Mouse (Mus musculus) embryonic facial prominence, embryonic 15.5 days (tissue): Measurements from ENCODE around the gene Itpr2. TPM values are rescaled to one million over a fixed set of nuclear protein-coding genes. Genes with fewer than 3 reads are reported as not detected.

ENCODE experiments used
- ATAC-seq: fragments of 200-750 bp; cut with Nextera tagmentation; 2 replicates; pipeline ENCODE4 v1.8.0; 2017; ENCODE audit warnings: low read depth, moderate TSS enrichment; ENCODE audit not compliant: insufficient number of reproducible peaks, low FRiP score, low TSS enrichment
- H3K27ac ChIP-seq: fragments of 300-500 bp; sonication (generic); replicated peaks from 2 replicates; pipeline ENCODE4 v1.5.1; 2015; ENCODE audit warnings: mild to moderate bottlenecking, inconsistent platforms
- H3K27me3 ChIP-seq: fragments of 300-500 bp; sonication (generic); 2 replicates; pipeline ENCODE4 v1.6.1; 2015; ENCODE audit warnings: inconsistent platforms
- H3K36me3 ChIP-seq: fragments of 300-500 bp; sonication (generic); 2 replicates; pipeline ENCODE4 v1.6.1; 2015; ENCODE audit warnings: mild to moderate bottlenecking, inconsistent platforms
- H3K4me1 ChIP-seq: fragments of 300-500 bp; sonication (generic); 2 replicates; pipeline ENCODE4 v1.6.1; 2015; ENCODE audit warnings: inconsistent platforms
- H3K4me2 ChIP-seq: fragments of 300-500 bp; sonication (generic); replicated peaks from 2 replicates; pipeline ENCODE4 v1.6.1; 2015; ENCODE audit warnings: mild to moderate bottlenecking, inconsistent platforms
- H3K4me3 ChIP-seq: fragments of 300-500 bp; sonication (generic); replicated peaks from 2 replicates; pipeline ENCODE4 v1.5.1; 2015; ENCODE audit warnings: mild to moderate bottlenecking, inconsistent platforms
- H3K9ac ChIP-seq: fragments of 300-500 bp; sonication (generic); 2 replicates; pipeline ENCODE4 v1.6.1; 2015; ENCODE audit warnings: inconsistent platforms
- H3K9me3 ChIP-seq: fragments of 300-500 bp; sonication (generic); replicated peaks from 2 replicates; pipeline ENCODE4 v1.6.1; 2016; ENCODE audit warnings: inconsistent platforms
- WGBS: fragments of 180-500 bp; shearing (Covaris S2); methylation state at CpG from one replicate; pipeline ENCODE4 v1.1.7; 2015; 5-methylcytosine and 5-hydroxymethylcytosine counted together
- polyA plus RNA-seq: library from polyadenylated mRNA; unstranded; fragments of >200 nt; fragmentation: Nextera tagmentation; extraction: Ambion mirVana; gene quantifications from 2 replicates; pipeline ENCODE4 v1.2.1, GENCODE M21; 2015

The Itpr2 gene
- polyA plus RNA-seq, 1 experiment from 2014 or later: 13.3 TPM

- no peak for ATAC-seq
- Histone ChIP-seq H3K27me3 (no peaks in the 10 kb centered on the region), H3K9me3 (no peaks in the 10 kb centered on the region), H3K27ac (no peak overlapping the region), H3K4me3 (no peak overlapping the region), H3K36me3 (no peaks in the 10 kb centered on the region), H3K4me2 (no peak overlapping the region), H3K9ac (no peak overlapping the region), H3K4me1 (peaks cover 6% of the 10 kb centered on the region; the same call in 1 of the 2 replicates)
- WGBS: 80% methylated on average over 8 of the region's 8 CpGs
Observed at GRCm38 (mm10) chr6:146155156-146155734, 346.8 kb downstream of the Itpr2 start.

GRCm38 (mm10) chr6:146152843-146153242, 349.2 kb downstream of the Itpr2 start:
- H3K9ac ChIP-seq: no peak overlapping the region
- H3K9me3 ChIP-seq: no peaks in the 10 kb centered on the region
- H3K27ac ChIP-seq: no peak overlapping the region
- ATAC-seq: no peak
- 65% methylated on average over 5 of the region's 5 CpGs for WGBS
- H3K4me1 ChIP-seq: peaks cover 6% of the 10 kb centered on the region; the same call in 1 of the 2 replicates
- H3K4me2 ChIP-seq: no peak overlapping the region
- no peak overlapping the region for H3K4me3 ChIP-seq
- H3K27me3 ChIP-seq: no peaks in the 10 kb centered on the region
- H3K36me3 ChIP-seq: no peaks in the 10 kb centered on the region

GRCm38 (mm10) chr6:146140966-146141585, 360.9 kb downstream of the Itpr2 start:
- Histone ChIP-seq H3K4me2 (no peak overlapping the region), H3K9me3 (peaks cover 2% of the 10 kb centered on the region; the same call in 1 of the 2 replicates), H3K9ac (no peak overlapping the region), H3K27me3 (no peaks in the 10 kb centered on the region), H3K27ac (no peak overlapping the region), H3K36me3 (0 out of 2 replicates have a peak, but pooled peaks cover 3% of the 10 kb centered on the region), H3K4me1 (no peaks in the 10 kb centered on the region; the same call in 1 of the 2 replicates), H3K4me3 (no peak overlapping the region)
- ATAC-seq: no peak
- 85% methylated on average over 4 of the region's 4 CpGs for WGBS

GRCm38 (mm10) chr6:146140171-146140570, 361.9 kb downstream of the Itpr2 start:
- WGBS: 95% methylated on average over 6 of the region's 6 CpGs
- Histone ChIP-seq H3K4me3 (no peak overlapping the region), H3K9me3 (no peaks in the 10 kb centered on the region), H3K4me1 (no peaks in the 10 kb centered on the region; the same call in 1 of the 2 replicates), H3K9ac (no peak overlapping the region), H3K4me2 (no peak overlapping the region), H3K27me3 (no peaks in the 10 kb centered on the region), H3K27ac (no peak overlapping the region), H3K36me3 (0 out of 2 replicates have a peak, but pooled peaks cover 3% of the 10 kb centered on the region)
- no peak for ATAC-seq

GRCm38 (mm10) chr6:146136646-146137045, 365.4 kb downstream of the Itpr2 start:
- H3K4me2 ChIP-seq: no peak overlapping the region
- H3K9ac ChIP-seq: no peak overlapping the region
- no peaks in the 10 kb centered on the region; the same call in 1 of the 2 replicates for H3K4me1 ChIP-seq
- H3K36me3 ChIP-seq: no peaks in the 10 kb centered on the region
- H3K9me3 ChIP-seq: no peaks in the 10 kb centered on the region
- H3K4me3 ChIP-seq: no peak overlapping the region
- no peak overlapping the region for H3K27ac ChIP-seq
- H3K27me3 ChIP-seq: no peaks in the 10 kb centered on the region
- ATAC-seq: no peak
- WGBS: 48% methylated on average over 4 of the region's 4 CpGs

- no peaks in the 10 kb centered on the region; the same call in 1 of the 2 replicates for H3K4me1 ChIP-seq
- ATAC-seq: no peak
- H3K9me3 ChIP-seq: no peaks in the 10 kb centered on the region
- no peak overlapping the region for H3K4me3 ChIP-seq
- no peak overlapping the region for H3K4me2 ChIP-seq
- H3K36me3 ChIP-seq: no peaks in the 10 kb centered on the region
- no peak overlapping the region for H3K27ac ChIP-seq
- no peaks in the 10 kb centered on the region for H3K27me3 ChIP-seq
- 45% methylated on average over 7 of the region's 7 CpGs for WGBS
- no peak overlapping the region for H3K9ac ChIP-seq
Observed at GRCm38 (mm10) chr6:146136244-146136643, 365.8 kb downstream of the Itpr2 start.

- 77% methylated on average over 8 of the region's 8 CpGs for WGBS
- Histone ChIP-seq H3K27me3 (no peaks in the 10 kb centered on the region), H3K9ac (no peak overlapping the region), H3K9me3 (no peaks in the 10 kb centered on the region), H3K4me3 (no peak overlapping the region), H3K4me2 (no peak overlapping the region), H3K27ac (no peak overlapping the region), H3K4me1 (no peaks in the 10 kb centered on the region; the same call in 1 of the 2 replicates), H3K36me3 (no peaks in the 10 kb centered on the region)
- no peak for ATAC-seq
Observed at GRCm38 (mm10) chr6:146135291-146135690, 366.7 kb downstream of the Itpr2 start.

GRCm38 (mm10) chr6:146133921-146134320, 368.1 kb downstream of the Itpr2 start:
- 51% methylated on average over 8 of the region's 8 CpGs for WGBS
- no peaks in the 10 kb centered on the region; the same call in 1 of the 2 replicates for H3K4me1 ChIP-seq

GRCm38 (mm10) chr6:146129066-146129465, 373.0 kb downstream of the Itpr2 start:
- Histone ChIP-seq H3K27ac (no peak overlapping the region), H3K4me2 (no peak overlapping the region)

More at GRCm38 (mm10) chr6:146133921-146134320, 368.1 kb downstream of the Itpr2 start:
- no peak for ATAC-seq
- Histone ChIP-seq H3K36me3 (no peaks in the 10 kb centered on the region), H3K27ac (no peak overlapping the region), H3K27me3 (no peaks in the 10 kb centered on the region), H3K9me3 (no peaks in the 10 kb centered on the region), H3K9ac (no peak overlapping the region), H3K4me3 (no peak overlapping the region), H3K4me2 (no peak overlapping the region)

GRCm38 (mm10) chr6:146126823-146127681, 375.0 kb downstream of the Itpr2 start:
- no peak for ATAC-seq
- no peaks in the 10 kb centered on the region for H3K4me1 ChIP-seq
- no peaks in the 10 kb centered on the region for H3K27me3 ChIP-seq
- no peak overlapping the region for H3K4me2 ChIP-seq
- no peak overlapping the region for H3K27ac ChIP-seq
- no peaks in the 10 kb centered on the region for H3K9me3 ChIP-seq
- H3K9ac ChIP-seq: no peak overlapping the region
- WGBS: 80% methylated on average over 12 of the region's 12 CpGs
- no peak overlapping the region for H3K4me3 ChIP-seq
- H3K36me3 ChIP-seq: no peaks in the 10 kb centered on the region

More at GRCm38 (mm10) chr6:146129066-146129465, 373.0 kb downstream of the Itpr2 start:
- Histone ChIP-seq H3K4me3 (no peak overlapping the region), H3K9ac (no peak overlapping the region), H3K9me3 (no peaks in the 10 kb centered on the region), H3K4me1 (no peaks in the 10 kb centered on the region), H3K36me3 (no peaks in the 10 kb centered on the region), H3K27me3 (no peaks in the 10 kb centered on the region)
- no peak for ATAC-seq
- WGBS: 83% methylated on average over 7 of the region's 7 CpGs

- Histone ChIP-seq H3K4me2 (no peak overlapping the region), H3K9me3 (no peaks in the 10 kb centered on the region), H3K27ac (no peak overlapping the region), H3K9ac (no peak overlapping the region), H3K27me3 (no peaks in the 10 kb centered on the region), H3K4me1 (no peaks in the 10 kb centered on the region), H3K4me3 (no peak overlapping the region), H3K36me3 (no peaks in the 10 kb centered on the region)
- 83% methylated on average over 1 of the region's 1 CpGs for WGBS
- no peak for ATAC-seq
Observed at GRCm38 (mm10) chr6:146125621-146126020, 376.4 kb downstream of the Itpr2 start.
